Mouse (Mus musculus): ENCODE measurements around the gene Slc22a13.
"Not testable (repeated sequence)": the region's sequence is repeated elsewhere in the genome, so short reads cannot be mapped to it uniquely, and the experiment has no call there.

Gene Slc22a13

DNA sequence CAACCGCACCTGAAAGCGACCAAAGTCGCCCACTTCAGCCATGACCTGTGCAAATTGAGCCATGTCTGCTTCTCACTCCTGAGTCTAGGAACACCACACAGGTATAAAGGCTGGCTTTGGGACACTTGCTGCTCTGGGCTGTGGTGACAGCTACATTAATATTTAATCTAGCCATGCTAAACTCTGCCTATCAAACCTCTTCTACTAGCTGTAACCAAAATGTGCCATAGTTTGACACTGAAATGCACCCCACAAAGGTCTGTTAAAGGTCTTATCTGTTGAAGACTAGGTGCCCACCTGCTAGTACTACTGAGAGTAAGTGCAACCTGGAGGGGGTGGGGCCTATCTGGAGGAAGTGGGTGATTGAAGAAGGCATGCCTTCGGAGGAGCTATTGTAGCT lies at the start of gene Slc22a13:
Gene Slc22a13, minus strand, starts transcription at position 101 of the 400 bp plus-strand sequence.
- no peak for DNase-seq (ENCODE audit: low spot score)

DNA sequence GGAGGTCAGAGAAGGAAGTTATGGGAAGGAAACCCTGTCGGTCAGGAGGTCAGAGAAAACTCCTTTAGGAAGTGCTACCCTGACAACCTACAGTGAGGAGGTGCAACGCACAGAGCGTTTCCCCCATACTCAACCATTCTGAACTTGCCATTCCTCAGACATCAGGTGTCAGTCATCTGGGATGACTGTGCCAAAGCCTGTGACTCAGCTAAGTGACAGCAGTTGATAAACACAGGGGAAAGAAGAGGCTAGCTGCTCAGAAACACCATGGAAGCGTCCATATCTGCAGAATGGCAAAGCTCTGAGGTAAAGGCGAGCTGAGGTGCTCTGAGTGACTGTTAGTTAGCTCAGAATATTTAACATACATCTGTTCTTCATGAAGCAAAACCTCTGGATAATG lies 49.2 kb upstream of the Slc22a13 start:
- DNase-seq (ENCODE audit: low spot score): no peak

DNA sequence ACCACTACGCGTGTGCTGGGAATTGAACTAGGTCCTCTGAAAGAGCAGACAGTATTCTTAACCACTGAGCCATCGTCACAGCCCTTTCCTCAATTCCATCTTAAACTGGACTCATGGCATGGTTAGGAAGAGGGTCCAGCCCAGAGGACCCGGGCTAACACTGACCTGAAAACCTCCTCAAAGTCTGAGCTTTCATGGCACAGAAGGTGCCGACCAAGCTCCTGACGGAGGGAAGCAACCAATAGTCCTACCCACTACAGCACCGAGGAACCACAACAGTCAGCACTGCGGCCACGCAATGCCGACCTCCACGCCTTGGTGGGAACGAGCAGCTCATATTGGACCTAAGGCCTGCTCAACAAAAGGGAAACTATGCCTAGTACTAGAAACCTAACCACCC lies 47.3 kb upstream of the Slc22a13 start:
- no peak for DNase-seq (ENCODE audit: low spot score)

DNA sequence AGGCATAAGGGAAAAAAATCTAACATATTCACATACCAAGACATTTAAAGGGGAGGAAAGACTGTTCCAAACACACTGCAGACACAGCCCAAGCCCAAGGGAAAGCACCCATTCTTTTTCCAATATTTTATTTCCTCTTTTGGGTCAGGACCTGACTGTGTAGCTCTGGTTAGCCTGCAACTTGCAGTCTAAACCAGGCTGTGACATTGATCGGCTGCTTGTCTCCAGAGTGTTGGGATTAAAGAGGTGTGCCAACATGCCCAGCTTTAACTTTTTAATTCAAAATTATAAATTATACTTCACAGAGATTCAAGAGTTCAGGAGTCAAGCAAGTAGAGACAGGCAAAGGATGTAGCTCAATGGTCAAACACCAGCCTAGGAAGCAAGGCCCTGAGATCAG lies 46.2 kb upstream of the Slc22a13 start:
- DNase-seq (ENCODE audit: low spot score): no peak

DNA sequence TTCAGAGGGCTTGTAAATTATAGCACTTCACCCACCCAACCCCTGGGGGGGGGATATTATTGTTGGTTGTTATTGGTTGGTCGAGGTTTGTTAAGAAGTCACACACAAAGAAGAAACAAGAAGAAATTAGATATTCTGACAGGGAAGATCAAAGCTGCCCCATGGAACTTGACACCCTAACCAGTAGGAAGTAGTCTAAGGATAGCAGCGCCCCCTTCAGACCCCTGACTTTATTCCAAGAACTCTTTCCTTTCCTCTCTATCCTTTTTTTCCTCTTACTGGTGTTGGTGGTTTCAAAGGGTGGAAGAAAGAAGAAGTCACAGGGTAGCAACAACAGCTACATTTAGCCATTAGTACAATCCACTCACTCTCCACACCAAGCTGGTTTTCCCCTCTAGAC lies 45.3 kb upstream of the Slc22a13 start:
- DNase-seq (ENCODE audit: low spot score): no peak

DNA sequence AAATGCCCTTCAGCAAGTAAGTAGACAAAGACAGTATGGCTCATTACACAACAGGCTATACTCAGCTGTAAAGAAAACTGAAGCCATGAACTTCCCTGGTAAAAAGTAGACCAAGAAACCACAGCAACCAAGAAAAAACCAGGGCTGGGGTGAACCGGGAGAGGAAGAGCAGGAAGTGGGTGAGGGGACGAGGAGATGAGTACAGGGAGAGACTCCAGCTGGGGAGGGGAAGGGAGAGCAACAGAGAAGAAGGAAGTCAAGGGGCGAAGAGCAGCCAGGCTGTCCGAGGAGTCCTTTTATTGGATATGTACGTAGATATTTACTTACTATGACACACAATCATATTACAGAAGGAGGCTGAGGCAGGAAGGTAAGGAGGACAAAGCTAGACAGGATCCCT lies 39.1 kb upstream of the Slc22a13 start:
- no peak for DNase-seq (ENCODE audit: low spot score)

DNA sequence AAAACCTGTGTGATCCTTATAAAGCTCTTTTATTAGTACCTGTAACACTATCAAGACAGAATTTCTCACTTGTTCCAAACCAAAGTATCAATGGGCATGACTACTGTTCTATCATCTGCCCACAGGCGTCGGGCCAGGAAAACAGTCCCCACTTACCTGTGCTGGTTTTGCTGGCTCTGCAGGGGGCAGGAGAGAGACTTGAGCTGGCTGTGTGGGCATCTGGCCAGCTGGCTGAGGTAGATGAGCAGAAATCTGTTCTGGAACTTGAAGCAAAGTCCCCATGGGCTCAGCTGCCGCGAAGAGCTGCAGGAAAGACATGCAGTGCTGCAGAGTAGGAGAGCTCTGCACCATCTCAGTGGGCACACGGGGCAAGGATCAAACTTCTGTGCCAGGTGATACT lies 37.9 kb upstream of the Slc22a13 start:
- peak; percentile 15 for DNase-seq (ENCODE audit: low spot score)

DNA sequence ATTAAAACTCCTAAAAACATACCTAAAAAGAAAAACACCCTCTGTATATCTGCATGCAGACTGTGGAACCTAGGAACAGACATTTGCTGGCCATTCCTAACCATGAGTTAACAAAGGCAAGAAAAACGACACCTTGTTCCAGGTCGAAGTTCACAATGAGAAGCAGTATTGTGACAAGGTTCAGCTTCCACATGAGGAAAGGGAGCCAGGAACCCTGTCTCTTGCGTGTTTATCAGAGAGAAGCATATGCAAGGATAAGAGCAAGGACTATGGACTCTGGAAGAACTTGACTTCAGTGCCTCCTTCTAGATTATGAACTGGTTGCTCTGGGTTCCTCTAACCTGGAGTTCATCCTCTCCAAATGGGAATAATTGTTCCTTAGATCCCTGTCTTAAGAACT lies 35.1 kb upstream of the Slc22a13 start:
- no peak for DNase-seq (ENCODE audit: low spot score)

DNA sequence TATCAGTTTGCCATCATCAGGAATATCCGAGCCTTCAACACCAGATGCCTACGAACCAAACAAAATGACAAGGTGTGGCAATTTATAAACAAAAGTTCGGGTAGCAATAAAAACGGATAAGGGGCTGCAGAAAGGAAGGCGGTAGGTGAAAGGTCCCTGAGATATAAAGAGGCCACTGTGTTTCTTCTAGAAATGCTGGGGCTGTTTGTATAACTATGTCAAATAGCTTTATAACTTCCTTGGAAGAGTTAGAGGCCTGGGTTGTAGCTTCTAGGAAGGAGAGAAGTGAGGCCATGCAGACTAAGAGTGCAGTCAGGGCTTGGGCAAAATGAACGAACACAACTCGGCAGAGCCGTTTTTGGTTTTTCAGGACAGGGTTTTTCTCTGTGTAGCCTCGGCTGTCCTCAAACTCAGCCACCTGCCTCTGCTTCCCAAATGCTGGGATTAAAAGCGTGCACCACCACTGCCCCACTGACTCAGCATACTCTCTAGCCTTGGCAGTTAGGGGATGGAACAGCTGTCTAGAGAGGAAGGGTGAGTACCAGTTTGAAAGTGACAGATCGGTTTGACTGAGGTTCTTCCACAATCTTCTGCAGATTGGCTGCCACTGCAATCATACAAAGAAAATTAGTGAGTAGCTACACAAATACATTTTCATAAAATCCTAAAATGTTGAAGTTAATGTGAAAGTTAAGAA lies 32.4 kb upstream of the Slc22a13 start:
- DNase-seq (ENCODE audit: low spot score): no peak

DNA sequence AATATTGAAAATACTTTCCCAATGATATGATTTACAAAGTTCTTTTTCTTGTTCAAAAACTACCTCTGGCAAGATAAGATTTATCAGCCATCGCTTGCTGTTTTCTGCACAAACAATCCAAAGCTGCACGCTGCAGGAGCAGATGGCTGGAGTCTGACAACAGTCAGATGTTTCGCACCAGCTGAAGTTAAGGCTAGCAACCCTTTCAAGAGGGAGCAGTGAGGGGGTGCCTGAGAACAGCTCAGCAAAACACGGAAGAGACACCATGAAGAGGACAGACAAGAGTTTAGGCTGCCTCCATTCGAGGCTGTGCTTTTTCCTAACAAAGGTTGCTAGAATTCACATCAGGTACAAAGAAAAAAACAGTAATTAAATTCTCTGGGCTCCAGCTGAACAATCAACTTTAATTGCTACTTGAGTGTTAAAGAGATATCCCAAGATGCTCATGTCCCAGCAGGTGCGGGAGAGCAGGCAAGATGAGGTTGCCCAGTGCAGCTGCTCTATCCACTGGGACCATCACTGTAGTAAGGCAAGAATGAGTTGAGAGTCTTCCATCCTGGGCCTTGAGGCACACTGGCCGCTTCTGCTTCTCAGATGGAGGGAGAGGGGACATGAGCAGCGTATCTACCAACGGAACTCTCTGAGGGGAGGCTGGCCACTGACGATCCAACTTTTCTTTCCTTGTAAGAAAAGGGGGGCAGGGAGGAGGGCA lies 31.5 kb upstream of the Slc22a13 start:
- DNase-seq (ENCODE audit: low spot score): no peak

DNA sequence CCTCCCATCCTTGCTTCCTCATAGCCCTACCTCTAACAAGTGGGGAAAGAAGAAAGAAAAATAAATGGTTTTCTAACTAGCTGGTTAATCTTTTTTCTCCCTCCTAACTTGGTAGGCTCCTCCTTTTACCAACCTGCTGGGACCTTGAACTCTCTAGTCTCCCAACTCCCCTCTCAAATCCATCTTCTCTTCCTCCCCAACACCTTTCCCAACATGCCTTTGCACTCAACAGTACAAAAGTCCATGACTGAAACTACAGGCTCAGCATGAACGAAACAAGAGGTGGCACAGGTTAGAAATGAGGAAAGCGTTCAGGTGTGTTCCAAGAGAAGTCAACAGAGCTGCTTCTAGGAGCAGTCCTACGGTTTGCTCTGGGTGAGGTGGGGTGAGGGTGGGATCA lies 30.4 kb upstream of the Slc22a13 start:
- no peak for DNase-seq (ENCODE audit: low spot score)

DNA sequence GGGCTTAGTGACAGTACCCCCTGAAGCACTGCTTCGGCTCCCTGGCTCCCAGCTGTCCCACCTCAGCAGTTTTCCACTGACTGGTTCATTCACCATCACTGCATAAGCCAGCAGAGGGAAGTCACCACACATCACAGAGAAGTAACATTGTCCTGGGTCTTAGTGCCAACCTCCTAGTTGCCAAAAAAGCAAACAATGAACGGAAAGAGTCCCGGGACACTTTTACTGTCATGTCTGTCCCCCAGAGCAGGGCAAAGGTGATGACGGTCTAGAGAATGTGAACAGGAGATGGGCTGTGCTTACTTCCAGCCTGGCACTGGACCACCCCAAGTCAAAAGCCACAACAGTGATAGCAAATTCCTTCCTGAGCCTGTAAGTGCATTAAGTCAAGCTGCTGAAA lies 29.9 kb upstream of the Slc22a13 start:
- no peak for DNase-seq (ENCODE audit: low spot score)

DNA sequence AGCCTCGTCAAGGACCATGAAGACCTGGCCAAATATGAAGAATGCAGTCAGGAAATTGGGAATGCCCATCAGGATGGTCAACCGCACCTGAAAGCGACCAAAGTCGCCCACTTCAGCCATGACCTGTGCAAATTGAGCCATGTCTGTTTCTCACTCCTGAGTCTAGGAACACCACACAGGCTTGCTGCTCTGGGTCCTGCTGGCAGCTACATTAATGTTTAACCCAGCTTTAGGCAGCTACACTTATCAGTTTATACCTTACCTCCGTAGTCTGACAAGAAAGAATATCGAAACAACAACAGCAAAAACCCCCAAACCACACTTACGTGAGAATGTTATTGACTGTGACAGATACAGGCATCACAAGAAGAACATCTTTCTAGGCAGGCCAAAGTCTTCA lies 22.7 kb upstream of the Slc22a13 start:
- no peak for DNase-seq (ENCODE audit: low spot score)

DNA sequence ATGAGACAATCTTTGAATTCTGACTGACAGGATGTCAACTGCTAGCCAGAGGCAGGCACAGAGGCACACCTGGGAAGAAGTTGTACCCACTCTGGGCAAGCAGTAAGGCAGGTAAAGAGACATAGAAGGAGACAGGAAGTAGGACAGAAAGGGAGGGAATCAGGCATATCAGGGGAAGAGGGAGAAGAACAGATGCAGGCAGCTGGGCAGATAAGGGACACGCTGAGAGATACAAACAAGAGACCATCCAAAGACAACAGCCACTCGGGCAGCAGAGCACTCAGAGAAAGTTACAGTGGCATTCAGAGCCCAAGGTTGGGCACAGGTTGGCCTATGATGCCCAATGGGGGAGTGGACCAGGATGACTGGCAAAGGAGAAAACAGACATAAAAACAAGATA lies 21.9 kb upstream of the Slc22a13 start:
- no peak for DNase-seq (ENCODE audit: low spot score)

DNA sequence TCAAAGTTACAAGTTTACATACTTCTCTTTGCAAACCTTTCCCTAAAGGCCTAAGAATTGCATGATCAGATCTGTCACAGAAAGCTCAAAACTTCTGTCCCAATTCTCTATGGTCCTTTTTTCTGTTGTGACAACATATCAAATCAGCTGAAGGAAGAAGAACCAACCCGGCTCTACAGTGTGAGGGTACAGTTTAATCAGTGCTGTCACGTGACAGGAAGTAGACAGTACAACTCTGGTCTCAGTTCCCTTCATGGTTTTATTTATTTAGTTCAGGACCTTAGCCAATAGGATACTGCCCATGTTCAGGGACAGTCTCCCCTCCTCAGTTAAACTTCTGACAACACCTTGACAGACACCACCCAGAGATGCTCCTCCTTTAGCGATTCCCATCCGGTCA lies 11.4 kb upstream of the Slc22a13 start:
- no peak for DNase-seq (ENCODE audit: low spot score)

DNA sequence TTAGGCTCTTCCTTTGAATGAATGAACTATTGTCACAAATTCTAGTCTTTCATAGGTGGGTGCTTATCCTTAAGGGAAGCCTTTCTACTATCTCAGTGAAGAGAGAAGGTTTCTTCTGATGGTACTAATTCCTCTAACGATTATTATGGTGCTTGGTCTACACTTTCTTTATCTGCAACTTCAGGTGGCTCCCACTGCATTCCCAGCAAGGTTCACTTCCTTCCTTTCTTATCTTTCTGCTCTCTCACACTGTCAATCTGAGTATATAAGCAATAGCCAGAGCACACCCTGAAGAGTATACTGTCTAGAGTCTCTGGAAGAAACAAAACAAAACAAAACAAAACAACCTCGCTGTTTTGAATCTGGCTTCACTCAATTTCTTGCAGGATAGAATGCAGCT lies 10.8 kb upstream of the Slc22a13 start:
- DNase-seq (ENCODE audit: low spot score): no peak

DNA sequence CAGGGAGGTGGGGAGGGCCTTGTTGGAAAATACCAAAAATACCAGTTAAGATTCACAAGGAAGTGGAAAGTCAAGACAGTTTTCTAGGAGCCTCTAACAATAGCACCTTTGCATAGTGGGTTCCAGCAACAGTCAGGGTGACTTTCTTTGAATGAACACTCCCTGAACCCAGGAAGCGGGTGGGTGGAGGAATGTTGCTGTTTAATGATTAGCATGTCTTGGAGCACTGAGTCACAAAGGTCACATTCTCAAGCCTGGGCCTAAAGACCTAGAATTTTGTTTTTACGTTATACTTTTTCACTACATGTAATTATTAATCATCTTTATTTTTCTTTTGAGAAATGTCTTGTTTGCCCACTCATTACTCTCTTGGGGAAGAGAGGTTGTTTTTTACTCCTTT lies 6.4 kb upstream of the Slc22a13 start:
- DNase-seq (ENCODE audit: low spot score): not testable (repeated sequence)

DNA sequence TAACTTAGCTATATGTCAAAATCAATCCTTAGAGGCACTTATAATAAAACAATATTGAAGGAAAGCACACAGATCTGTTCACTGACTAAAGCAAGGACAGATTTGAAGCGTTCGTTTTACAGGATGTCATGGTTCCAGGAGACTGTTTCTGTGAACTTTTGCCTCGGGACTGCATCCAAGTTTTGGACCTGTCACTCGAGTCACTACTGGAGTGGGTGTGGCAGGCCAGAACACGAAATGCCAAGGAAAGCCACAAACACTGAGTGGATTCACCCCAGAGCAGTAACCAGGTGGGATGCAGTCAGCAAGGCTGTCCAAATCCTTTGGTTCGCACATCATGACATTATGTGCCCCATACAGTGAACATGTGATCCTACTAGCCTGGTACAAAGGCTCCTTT lies 5.7 kb upstream of the Slc22a13 start:
- DNase-seq (ENCODE audit: low spot score): no peak

DNA sequence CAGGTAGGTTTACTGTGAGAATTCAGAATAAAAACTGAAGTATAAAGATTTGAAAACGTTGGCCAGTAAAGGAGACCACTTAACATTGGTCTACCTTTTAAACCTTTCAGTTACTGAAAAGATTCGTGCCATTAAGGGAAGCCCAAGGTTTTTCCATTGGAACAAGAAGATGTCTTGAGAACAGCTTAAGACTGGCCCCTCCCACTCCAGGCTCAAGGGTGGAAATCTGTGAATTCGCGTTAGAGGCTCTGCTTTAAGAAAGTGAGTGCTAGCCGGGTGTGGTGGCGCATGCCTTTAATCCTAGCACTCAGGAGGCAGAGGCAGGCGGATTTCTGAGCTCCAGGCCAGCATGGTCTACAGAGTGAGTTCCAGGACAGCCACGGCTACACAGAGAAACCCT lies 4.1 kb upstream of the Slc22a13 start:
- DNase-seq (ENCODE audit: low spot score): no peak

DNA sequence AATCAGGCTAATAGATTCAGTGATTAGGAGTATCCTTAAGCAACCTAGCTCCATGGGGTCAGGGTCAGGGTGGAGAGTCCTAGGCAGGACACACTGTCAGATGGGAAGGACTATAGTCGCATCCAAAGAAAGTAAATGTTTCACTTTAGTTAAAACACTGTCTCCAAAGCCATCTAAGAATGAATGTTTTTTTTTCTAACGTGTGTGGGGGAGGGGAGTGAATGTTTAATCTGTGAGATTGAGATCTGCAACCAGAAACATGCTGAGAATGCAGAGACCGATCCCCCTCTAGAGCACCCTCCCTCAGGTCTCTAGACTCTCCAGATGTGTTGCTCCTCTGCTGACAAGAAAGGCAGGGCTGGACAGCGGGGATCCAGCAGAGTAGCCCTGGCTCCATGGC lies 1.8 kb downstream of the Slc22a13 start:
- DNase-seq (ENCODE audit: low spot score): no peak

DNA sequence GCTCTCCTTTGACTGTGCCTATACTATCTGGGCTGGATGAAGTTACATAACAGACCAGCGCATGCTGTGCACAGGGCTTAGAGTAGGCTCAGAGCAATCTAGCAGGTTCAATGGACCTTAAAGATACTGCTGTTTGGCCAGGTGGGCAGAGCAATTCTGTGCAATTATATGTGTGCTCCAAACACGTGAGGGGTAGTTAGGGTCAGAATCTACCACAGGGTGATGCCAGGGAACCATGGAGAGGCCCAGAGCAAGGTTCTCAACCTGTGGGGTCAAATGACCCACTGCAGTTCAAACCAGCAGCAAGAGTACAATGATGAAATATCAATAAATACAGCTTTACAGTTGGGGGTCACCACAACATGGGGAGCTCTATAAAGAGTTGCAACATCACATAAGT lies 2.2 kb downstream of the Slc22a13 start:
- DNase-seq (ENCODE audit: low spot score): no peak

DNA sequence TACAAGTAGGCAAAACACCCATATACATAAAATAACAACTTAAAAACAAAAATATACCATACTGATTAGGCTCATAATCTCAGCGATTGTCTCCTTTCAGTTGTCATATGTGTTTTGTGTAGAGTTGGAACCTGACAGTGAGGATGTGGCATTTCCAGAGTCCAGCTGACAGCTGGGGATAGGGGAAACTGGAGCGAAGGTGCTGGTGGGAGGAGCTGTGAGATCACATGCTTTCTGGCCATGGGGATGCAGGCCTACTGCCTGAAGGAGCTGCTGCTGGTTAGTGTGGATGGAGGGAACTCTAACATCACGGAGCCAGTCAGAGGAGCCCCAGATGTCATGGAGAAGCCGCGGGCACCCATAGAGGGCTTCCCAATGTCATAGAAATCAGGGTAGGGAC lies 3.1 kb downstream of the Slc22a13 start:
- DNase-seq (ENCODE audit: low spot score): no peak

DNA sequence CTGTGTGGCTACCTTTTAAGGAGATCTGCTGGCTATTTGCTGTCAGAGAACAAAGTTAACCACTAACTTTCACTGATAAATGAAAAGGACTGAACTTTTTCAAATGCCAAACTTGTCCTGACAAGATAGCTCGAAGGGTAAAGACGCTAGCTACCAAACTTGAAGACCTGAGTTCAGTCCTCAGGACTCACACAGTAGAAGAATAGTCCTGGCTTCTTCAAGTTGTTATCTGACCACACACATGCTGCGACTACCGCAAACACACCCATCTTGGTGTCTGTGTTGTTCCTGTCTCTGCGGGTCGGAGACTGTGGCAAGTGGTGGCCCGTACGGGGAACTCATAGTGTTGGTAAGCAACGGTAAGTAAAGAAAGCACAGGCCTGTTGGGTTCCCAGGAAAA lies 5.3 kb downstream of the Slc22a13 start:
- no peak for DNase-seq (ENCODE audit: low spot score)

DNA sequence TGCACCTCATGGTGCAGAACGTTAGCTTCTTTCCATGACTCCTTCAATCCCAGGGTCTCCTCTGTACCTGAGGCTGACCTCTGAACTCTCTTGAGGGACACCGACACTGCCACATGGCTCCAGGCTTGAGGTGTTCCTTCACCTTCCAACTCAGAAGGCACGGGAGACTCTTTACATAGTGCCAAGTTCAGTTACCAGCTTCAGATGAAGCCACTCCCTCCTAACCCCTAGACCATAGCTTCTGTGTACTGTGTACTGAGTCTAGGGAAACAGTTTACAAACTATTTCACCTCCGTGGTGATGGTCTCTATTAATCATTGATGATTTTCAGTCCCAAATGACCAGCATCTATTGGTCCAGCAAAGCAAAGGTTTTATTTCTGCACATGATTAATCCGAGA lies 7.2 kb downstream of the Slc22a13 start:
- no peak for DNase-seq (ENCODE audit: low spot score)

Measured in testis, postnatal 14 days (tissue).